ENCODE assay signal across 7 mouse cellular contexts in the genomic region with DNA sequence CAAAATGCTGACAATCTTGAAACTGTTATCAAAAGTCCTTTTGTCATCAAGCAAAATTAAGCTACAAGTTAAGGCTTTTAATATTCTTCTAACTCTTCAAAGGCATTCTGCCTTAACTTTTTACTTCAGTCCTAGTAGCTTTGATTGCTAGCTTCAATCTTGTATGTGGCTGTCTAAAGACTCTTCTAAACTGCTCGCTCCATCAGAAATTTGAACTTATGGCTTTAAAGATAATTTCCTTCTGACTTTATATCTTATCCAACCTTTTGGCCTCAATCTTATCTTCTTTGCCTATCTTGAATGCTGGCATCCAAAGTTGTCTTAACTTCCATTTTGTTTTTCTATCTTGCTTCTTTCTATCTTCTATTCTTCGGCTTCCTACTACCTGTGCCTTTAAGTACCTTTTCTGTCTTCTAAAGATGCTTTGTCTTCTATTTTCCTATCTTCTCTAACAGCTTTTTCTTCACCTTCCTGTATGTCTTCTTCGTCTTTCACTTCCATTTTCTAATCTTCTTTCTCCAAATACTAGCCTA. TPM values are rescaled to one million over a fixed set of nuclear protein-coding genes. Genes with fewer than 3 reads are reported as not detected.
DNase-seq lines count a peak whose midpoint lies in the region; ATAC-seq lines count a peak whose summit lies in the region.

No protein-coding gene starts in this region.

- H3K9me3 ChIP-seq in megakaryocyte, embryonic 14.5 days: no peaks in the 10 kb centered on the region
- no peaks in the 10 kb centered on the region for H3K9me3 ChIP-seq in embryonic facial prominence, embryonic 15.5 days (replicated peaks)
- H3K9me3 ChIP-seq in limb, embryonic 13.5 days: no peaks in the 10 kb centered on the region
- no peaks in the 10 kb centered on the region for H3K9me3 ChIP-seq in stomach, embryonic 15.5 days

- H3K4me1 ChIP-seq in megakaryocyte, embryonic 14.5 days: peaks cover 43% of the 10 kb centered on the region
- peaks cover 39% of the 10 kb centered on the region for H3K4me1 ChIP-seq in embryonic facial prominence, embryonic 15.5 days
- H3K4me1 ChIP-seq in limb, embryonic 13.5 days: peaks cover 38% of the 10 kb centered on the region
- peaks cover 34% of the 10 kb centered on the region for H3K4me1 ChIP-seq in stomach, embryonic 15.5 days

- H3K27me3 ChIP-seq in megakaryocyte, embryonic 14.5 days (replicated peaks): no peaks in the 10 kb centered on the region
- H3K27me3 ChIP-seq in embryonic facial prominence, embryonic 15.5 days: no peaks in the 10 kb centered on the region
- H3K27me3 ChIP-seq in limb, embryonic 13.5 days: no peaks in the 10 kb centered on the region
- H3K27me3 ChIP-seq in stomach, embryonic 15.5 days (replicated peaks): no peaks in the 10 kb centered on the region

- H3K27ac ChIP-seq in embryonic facial prominence, embryonic 15.5 days (replicated peaks): peak overlapping the region; percentile 100
- peak overlapping the region; percentile 100 for H3K27ac ChIP-seq in limb, embryonic 13.5 days
- peak overlapping the region; percentile 99 for H3K27ac ChIP-seq in stomach, embryonic 15.5 days

- WGBS in embryonic facial prominence, embryonic 15.5 days: 3% methylated on average over 3 of the region's 3 CpGs
- WGBS in limb, embryonic 13.5 days: 9% methylated on average over 3 of the region's 3 CpGs
- 2% methylated on average over 3 of the region's 3 CpGs for WGBS in stomach, embryonic 15.5 days

- H3K9ac ChIP-seq in embryonic facial prominence, embryonic 15.5 days: peak overlapping the region; percentile 93
- H3K9ac ChIP-seq in limb, embryonic 13.5 days: peak overlapping the region; percentile 100
- peak overlapping the region; percentile 67 for H3K9ac ChIP-seq in stomach, embryonic 15.5 days

- peak overlapping the region; percentile 87 for H3K4me2 ChIP-seq in embryonic facial prominence, embryonic 15.5 days (replicated peaks)
- H3K4me2 ChIP-seq in limb, embryonic 13.5 days (replicated peaks): peak overlapping the region; percentile 95
- peak overlapping the region; percentile 47 for H3K4me2 ChIP-seq in stomach, embryonic 15.5 days

- DNase-seq in left cerebral cortex, adult 11 months (ENCODE audit: low spot score): no peak

- peak overlapping the region; percentile 100 for H3K4me3 ChIP-seq in megakaryocyte, embryonic 14.5 days (replicated peaks)
- H3K4me3 ChIP-seq in embryonic facial prominence, embryonic 15.5 days (replicated peaks): peak overlapping the region; percentile 73
- H3K4me3 ChIP-seq in limb, embryonic 13.5 days: peak overlapping the region; percentile 99
- peak overlapping the region; percentile 75 for H3K4me3 ChIP-seq in stomach, embryonic 15.5 days (replicated peaks)

- H3K36me3 ChIP-seq in megakaryocyte, embryonic 14.5 days (replicated peaks; ENCODE audit: low read length): peaks cover 50% of the 10 kb centered on the region
- H3K36me3 ChIP-seq in embryonic facial prominence, embryonic 15.5 days: peaks cover 24% of the 10 kb centered on the region
- H3K36me3 ChIP-seq in limb, embryonic 13.5 days: peaks cover 25% of the 10 kb centered on the region
- peaks cover 10% of the 10 kb centered on the region; the same call in 1 of the 2 replicates for H3K36me3 ChIP-seq in stomach, embryonic 15.5 days

- no peak for ATAC-seq in megakaryocyte, adult 5-6 weeks (ENCODE audit: poor library complexity, severe bottlenecking)
- no peak for ATAC-seq in embryonic facial prominence, embryonic 15.5 days (ENCODE audit: insufficient number of reproducible peaks, low FRiP score, low TSS enrichment, low read depth)
- ATAC-seq in limb, embryonic 13.5 days (ENCODE audit: low FRiP score, low read depth): no peak
- ATAC-seq in stomach, embryonic 15.5 days (ENCODE audit: insufficient read depth, low FRiP score, low read depth): no peak
- ATAC-seq in megakaryocyte progenitor cell, adult 5-6 weeks (replicated peaks; ENCODE audit: poor library complexity): no peak

RNA-seq across cellular contexts. Expression of a gene that starts 30.3 kb away (rescaled TPM):
- polyA plus RNA-seq in megakaryocyte, embryonic 14.5 days (2012; ENCODE audit: insufficient read depth, low replicate concordance): 30.0 and 71.8 TPM in 2 replicates
- 20.2 and 21.8 TPM in 2 replicates for total RNA-seq in megakaryocyte, adult 5-6 weeks (2015)
- total RNA-seq in megakaryocyte, adult 5-6 weeks (2017): 30.9 and 41.5 TPM in 2 replicates
- polyA plus RNA-seq in embryonic facial prominence, embryonic 15.5 days (2015; fragmentation: Nextera tagmentation; extraction: Ambion mirVana): 81.4 and 81.8 TPM in 2 replicates
- polyA plus RNA-seq in limb, embryonic 13.5 days (2015; fragmentation: Nextera tagmentation; extraction: Ambion mirVana): 76.9 and 82.7 TPM in 2 replicates
- 63.6 and 68.9 TPM in 2 replicates for polyA plus RNA-seq in stomach, embryonic 15.5 days (2015; fragmentation: Nextera tagmentation; extraction: Ambion mirVana)
- 15.7 and 19.9 TPM in 2 replicates for total RNA-seq in megakaryocyte progenitor cell, adult 5-6 weeks (2015)
- 23.9 and 28.2 TPM in 2 replicates for total RNA-seq in megakaryocyte progenitor cell, adult 5-6 weeks (2017)
